Mouse (Mus musculus) embryonic facial prominence, embryonic 14.5 days (tissue): ENCODE data around the gene Oxnad1. TPM values are rescaled to one million over a fixed set of nuclear protein-coding genes. Genes with fewer than 3 reads are reported as not detected.
A peak's percentile ranks its signal among the peaks of the same experiment; 100 is the strongest.
"Not testable (repeated sequence)": the region's sequence is repeated elsewhere in the genome, so short reads cannot be mapped to it uniquely, and the experiment has no call there.

Experiments used
- ATAC-seq: fragments of 200-750 bp; cut with Nextera tagmentation; 2 replicates; pipeline ENCODE4 v1.8.0; 2017; ENCODE audit warnings: low read depth, moderate number of reproducible peaks, moderate TSS enrichment
- DNase-seq: peaks from one replicate; pipeline ENCODE4 v3.0.0-alpha.2; 2015; ENCODE audit warnings: low spot score
- H3K27ac ChIP-seq: fragments of 300-500 bp; sonication (generic); replicated peaks from 2 replicates; pipeline ENCODE4 v1.5.1; 2014; ENCODE audit warnings: low read depth, mild to moderate bottlenecking, low read length, moderate library complexity
- H3K27me3 ChIP-seq: fragments of 300-500 bp; sonication (generic); replicated peaks from 2 replicates; pipeline ENCODE4 v1.6.1; 2014; ENCODE audit warnings: low read length; ENCODE audit not compliant: control insufficient read depth, insufficient read depth
- H3K36me3 ChIP-seq: fragments of 300-500 bp; sonication (generic); 2 replicates; pipeline ENCODE4 v1.6.1; 2014; ENCODE audit warnings: low read length, mixed read lengths; ENCODE audit not compliant: control insufficient read depth, insufficient read depth
- H3K4me1 ChIP-seq: fragments of 300-500 bp; sonication (generic); 2 replicates; pipeline ENCODE4 v1.6.1; 2014; ENCODE audit warnings: antibody characterized with exemption, low read length; ENCODE audit not compliant: control insufficient read depth, insufficient read depth
- H3K4me2 ChIP-seq: fragments of 300-500 bp; sonication (generic); 2 replicates; pipeline ENCODE4 v1.6.1; 2014; ENCODE audit warnings: low read depth, mild to moderate bottlenecking, low read length, moderate library complexity, mixed read lengths
- H3K4me3 ChIP-seq: fragments of 300-500 bp; sonication (generic); 2 replicates; pipeline ENCODE4 v1.5.1; 2014; ENCODE audit warnings: low read depth, mild to moderate bottlenecking, low read length
- H3K9ac ChIP-seq: fragments of 300-500 bp; sonication (generic); 2 replicates; pipeline ENCODE4 v1.6.1; 2014; ENCODE audit warnings: low read depth, mild to moderate bottlenecking, low read length, moderate library complexity, mixed read lengths
- H3K9me3 ChIP-seq: fragments of 300-500 bp; sonication (generic); 2 replicates; pipeline ENCODE4 v1.6.1; 2016; ENCODE audit warnings: low read length; ENCODE audit not compliant: control insufficient read depth
- WGBS: fragments of 180-500 bp; shearing (Covaris S2); extraction: QIAGEN DNeasy Blood & Tissue Kit; methylation state at CpG from one replicate; pipeline ENCODE4 v1.1.7; 2014; 5-methylcytosine and 5-hydroxymethylcytosine counted together
- polyA plus RNA-seq: library from polyadenylated mRNA; unstranded; fragments of >200 nt; fragmentation: Nextera tagmentation; extraction: Ambion mirVana; gene quantifications from 2 replicates; pipeline ENCODE4 v1.2.1, GENCODE M21; 2014

Oxnad1 gene
- polyA plus RNA-seq, 1 experiment from 2014 or later: 14.8 TPM

DNA sequence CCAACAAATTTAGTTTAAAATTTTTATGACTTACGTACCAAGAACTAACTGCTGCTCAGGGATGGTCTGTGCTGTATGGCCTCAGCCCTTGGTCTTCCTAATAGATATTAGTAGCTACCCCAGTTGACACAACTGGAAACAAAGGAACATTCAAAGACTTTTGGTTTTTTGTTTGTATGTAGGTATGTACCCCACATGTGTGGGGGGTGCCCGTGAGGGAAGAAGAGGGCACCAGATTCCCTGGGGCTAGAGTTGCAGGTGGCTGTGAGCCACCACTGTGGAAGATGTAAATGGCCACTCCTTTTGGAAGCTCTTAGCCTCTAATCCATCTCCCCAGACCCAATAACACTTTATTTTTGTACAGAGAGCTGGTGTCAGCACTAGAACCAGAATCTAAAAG, 1.7 kb upstream of the Oxnad1 start:
- H3K27me3 ChIP-seq: no peaks in the 10 kb centered on the region
- ATAC-seq (no peak), DNase-seq (no peak)
- no peaks in the 10 kb centered on the region for H3K9me3 ChIP-seq
- H3K4me2 ChIP-seq: no peak overlapping the region
- H3K27ac ChIP-seq: no peak overlapping the region
- H3K9ac ChIP-seq: no peak overlapping the region
- WGBS: 90% methylated on average over 2 of the region's 2 CpGs
- peaks cover 13% of the 10 kb centered on the region for H3K4me1 ChIP-seq
- peaks cover 22% of the 10 kb centered on the region for H3K36me3 ChIP-seq
- no peak overlapping the region for H3K4me3 ChIP-seq

DNA sequence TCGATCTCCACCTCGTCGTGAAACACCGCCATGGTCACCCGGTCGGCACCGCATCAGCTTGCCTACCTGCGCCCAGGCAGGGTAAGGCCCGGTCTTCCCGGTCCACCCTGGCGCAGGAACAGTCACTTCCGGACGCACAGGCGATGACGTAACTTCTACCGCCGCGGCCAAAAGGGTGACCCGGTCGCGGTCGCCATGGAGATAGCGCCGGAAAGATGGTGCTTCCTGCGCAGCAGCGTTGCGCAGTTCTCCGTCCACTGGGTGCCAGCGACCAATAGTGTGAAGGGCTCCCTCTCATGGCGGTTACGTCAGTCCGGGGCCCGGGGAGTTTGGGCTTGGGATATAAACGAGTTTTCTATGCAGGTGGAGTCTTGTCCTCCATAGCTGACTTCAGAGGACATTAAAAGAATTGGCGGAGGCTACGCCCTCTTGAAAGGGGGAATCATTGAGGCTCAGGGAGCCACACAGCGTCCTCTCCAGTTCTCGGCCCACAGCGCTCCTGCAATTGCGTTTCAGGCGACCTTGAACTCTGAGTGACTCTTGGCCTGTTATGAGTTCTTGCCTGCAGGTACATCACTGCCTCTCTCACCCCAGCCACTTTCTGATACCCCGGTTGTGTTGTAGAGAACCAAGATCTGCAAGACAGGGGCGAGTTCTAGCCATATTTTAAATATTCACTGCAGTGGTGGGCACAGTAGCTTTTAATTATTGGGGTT, 470 bp downstream of the Oxnad1 start, which contains the start of gene Dph3:
Gene Dph3, minus strand, starts transcription at position 244 of the 716 bp plus-strand sequence.
- ATAC-seq (peak; percentile 96), DNase-seq (peak; percentile 98)
- under 1% methylated on average over 36 of the region's 43 CpGs for WGBS
- H3K9ac ChIP-seq: peak within 1 kb of the TSS; percentile 74
- peaks cover 22% of the 10 kb centered on the region for H3K36me3 ChIP-seq
- H3K4me1 ChIP-seq: peaks cover 13% of the 10 kb centered on the region
- H3K27me3 ChIP-seq: no peaks in the 10 kb centered on the region
- H3K4me3 ChIP-seq: peak within 1 kb of the TSS; percentile 67
- H3K4me2 ChIP-seq: peak within 1 kb of the TSS; percentile 72
- peak within 1 kb of the TSS; percentile 89 for H3K27ac ChIP-seq
- H3K9me3 ChIP-seq: no peaks in the 10 kb centered on the region

GRCm38 (mm10) chr14:32086226-32086625, 1.1 kb downstream of the Oxnad1 start:
- Histone ChIP-seq H3K4me1 (peaks cover 13% of the 10 kb centered on the region), H3K4me3 (peak overlapping the region; percentile 67), H3K9ac (peak overlapping the region; percentile 74), H3K27me3 (no peaks in the 10 kb centered on the region), H3K4me2 (peak overlapping the region; percentile 72), H3K27ac (peak overlapping the region; percentile 89), H3K9me3 (no peaks in the 10 kb centered on the region), H3K36me3 (peaks cover 18% of the 10 kb centered on the region)
- ATAC-seq (no peak), DNase-seq (peak; percentile 24)
- WGBS: 28% methylated on average over 8 of the region's 8 CpGs

DNA sequence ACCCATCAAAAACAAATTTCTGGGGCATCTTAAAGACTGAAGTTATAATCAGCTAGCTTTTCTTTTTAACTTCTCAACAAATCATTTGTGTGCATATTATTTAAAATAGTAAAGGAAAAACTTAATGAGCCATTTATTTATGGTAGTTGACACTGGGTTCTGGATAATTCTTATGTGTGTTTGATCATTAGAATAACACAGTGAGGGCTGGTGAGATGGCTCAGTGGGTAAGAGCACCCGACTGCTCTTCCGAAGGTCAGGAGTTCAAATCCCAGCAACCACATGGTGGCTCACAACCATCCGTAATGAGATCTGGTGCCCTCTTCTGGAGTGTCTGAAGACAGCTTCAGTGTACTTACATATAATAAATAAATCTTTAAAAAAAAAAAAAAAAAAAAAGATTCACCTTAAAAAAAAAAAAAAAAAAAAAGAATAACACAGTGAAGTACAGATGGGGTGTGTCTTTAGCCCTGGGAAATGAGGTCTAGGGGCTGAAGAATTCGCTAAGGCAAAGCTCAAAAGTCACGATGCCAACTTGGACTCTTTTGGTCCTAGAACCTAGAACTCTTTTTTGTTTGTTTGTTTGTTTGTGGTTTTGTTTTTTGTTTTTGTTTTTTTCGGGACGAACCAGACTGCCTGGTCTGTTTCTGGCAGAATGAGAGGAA, 2.5 kb downstream of the Oxnad1 start:
- DNase-seq, H3K9me3 ChIP-seq, H3K9ac ChIP-seq, ATAC-seq, H3K4me3 ChIP-seq, H3K4me2 ChIP-seq, H3K27ac ChIP-seq, H3K27me3 ChIP-seq: not testable (repeated sequence)
- Histone ChIP-seq H3K4me1 (peaks cover 17% of the 10 kb centered on the region), H3K36me3 (peaks cover 11% of the 10 kb centered on the region)
- 86% methylated on average over 7 of the region's 7 CpGs for WGBS

DNA sequence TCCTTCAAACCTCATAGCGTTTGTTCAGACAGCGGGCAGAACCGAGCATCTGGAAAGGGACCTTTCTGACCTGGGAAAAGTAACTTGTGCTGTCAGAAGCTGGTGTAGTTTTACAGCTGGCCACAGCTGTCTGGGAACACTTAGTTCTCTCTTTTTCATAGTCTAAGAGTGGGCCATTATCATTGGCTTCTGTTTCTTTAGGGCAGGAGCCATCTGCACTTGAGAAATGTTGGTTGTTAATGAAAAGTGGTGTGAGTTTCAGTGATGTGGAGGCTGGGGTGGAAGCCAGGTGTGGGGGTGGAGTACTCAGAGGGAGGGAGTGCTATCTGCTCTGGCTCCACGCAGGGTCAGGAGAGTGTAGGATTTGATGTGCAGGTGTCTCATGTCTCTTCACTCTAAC, 6.0 kb downstream of the Oxnad1 start:
- Histone ChIP-seq H3K9me3 (no peaks in the 10 kb centered on the region), H3K4me2 (no peak overlapping the region), H3K9ac (no peak overlapping the region), H3K4me3 (no peak overlapping the region), H3K4me1 (peaks cover 14% of the 10 kb centered on the region), H3K27ac (no peak overlapping the region), H3K27me3 (no peaks in the 10 kb centered on the region), H3K36me3 (peaks cover 27% of the 10 kb centered on the region; the same call in 1 of the 2 replicates)
- WGBS: 45% methylated on average over 4 of the region's 4 CpGs
- no peak for ATAC-seq
- DNase-seq: peak; percentile 7

GRCm38 (mm10) chr14:32091704-32092103, 6.5 kb downstream of the Oxnad1 start:
- no peak overlapping the region for H3K4me3 ChIP-seq
- no peaks in the 10 kb centered on the region for H3K27me3 ChIP-seq
- ATAC-seq: no peak
- WGBS: 52% methylated on average over 4 of the region's 4 CpGs
- H3K9me3 ChIP-seq: no peaks in the 10 kb centered on the region
- no peak overlapping the region for H3K9ac ChIP-seq
- no peak overlapping the region for H3K27ac ChIP-seq
- DNase-seq: no peak
- H3K4me2 ChIP-seq: no peak overlapping the region
- peaks cover 32% of the 10 kb centered on the region; the same call in 1 of the 2 replicates for H3K36me3 ChIP-seq
- H3K4me1 ChIP-seq: peaks cover 8% of the 10 kb centered on the region

DNA sequence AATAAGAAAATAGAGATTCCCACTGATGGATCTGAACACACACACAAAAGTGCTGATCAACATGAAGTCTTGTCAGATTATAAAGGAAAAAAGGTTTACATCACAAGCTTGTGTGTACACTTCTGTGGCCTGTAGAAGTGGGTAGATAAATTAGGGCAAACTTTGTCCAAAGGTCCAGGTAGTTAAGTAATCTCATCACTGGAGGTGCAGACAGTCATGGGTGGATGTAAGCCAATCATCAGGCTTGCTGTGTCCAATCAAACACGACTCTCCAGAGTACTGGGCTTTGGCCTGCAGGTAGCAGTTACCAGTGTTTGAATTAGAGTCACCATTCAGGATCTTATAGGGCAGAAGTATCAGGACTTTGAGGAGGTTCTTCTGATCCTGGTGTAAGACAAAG, 7.8 kb downstream of the Oxnad1 start:
- Histone ChIP-seq H3K4me1 (peaks cover 4% of the 10 kb centered on the region; the same call in 1 of the 2 replicates), H3K4me3 (no peak overlapping the region), H3K27me3 (no peaks in the 10 kb centered on the region), H3K9ac (no peak overlapping the region), H3K27ac (no peak overlapping the region), H3K9me3 (no peaks in the 10 kb centered on the region), H3K4me2 (no peak overlapping the region), H3K36me3 (peaks cover 43% of the 10 kb centered on the region)
- WGBS: 81% methylated on average over 1 of the region's 1 CpGs
- ATAC-seq: no peak
- no peak for DNase-seq

DNA sequence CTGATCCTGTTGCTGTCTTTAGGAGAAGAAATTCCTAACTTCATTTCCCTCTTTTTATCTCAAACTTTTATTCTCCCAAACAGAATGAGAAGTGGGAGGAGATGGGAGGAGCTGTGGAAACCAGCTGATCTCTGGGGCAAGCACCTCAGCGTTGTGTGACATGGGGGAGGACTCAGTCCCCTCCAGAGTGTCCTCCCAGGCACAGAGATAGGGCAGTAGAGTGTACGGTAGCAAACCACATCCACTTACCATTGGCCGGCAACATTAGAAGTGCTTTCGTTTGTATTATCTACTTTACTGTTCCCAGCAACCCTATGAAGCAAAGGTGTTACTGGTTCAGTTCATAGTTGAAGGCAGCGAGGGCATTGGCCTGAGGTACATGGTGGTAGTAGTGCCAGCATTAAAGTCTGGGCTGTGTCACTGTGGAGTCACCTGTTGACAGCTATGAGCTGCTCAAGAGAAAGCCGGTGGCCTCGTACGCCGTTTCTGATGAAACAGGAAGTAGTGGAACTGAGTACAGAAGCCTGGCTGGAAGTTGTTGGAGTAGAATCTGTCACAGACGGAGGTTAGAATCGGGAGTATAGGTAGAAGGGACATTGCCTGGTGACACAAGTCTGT, 8.4 kb downstream of the Oxnad1 start:
- Histone ChIP-seq H3K4me2 (no peak overlapping the region), H3K4me1 (peaks cover 4% of the 10 kb centered on the region; the same call in 1 of the 2 replicates), H3K9ac (no peak overlapping the region), H3K27me3 (no peaks in the 10 kb centered on the region), H3K36me3 (peaks cover 49% of the 10 kb centered on the region), H3K4me3 (no peak overlapping the region), H3K9me3 (no peaks in the 10 kb centered on the region), H3K27ac (no peak overlapping the region)
- ATAC-seq (no peak), DNase-seq (no peak)
- 87% methylated on average over 11 of the region's 11 CpGs for WGBS
